Mouse (Mus musculus) bone marrow, adult 2 months (tissue): ENCODE results near the gene Cfp. TPM values are rescaled to one million over a fixed set of nuclear protein-coding genes. Genes with fewer than 3 reads are reported as not detected.
A peak's percentile ranks its signal among the peaks of the same experiment; 100 is the strongest.

Experiments used
- H3K27ac ChIP-seq: fragments of 200-500 bp; 2 replicates; pipeline ENCODE4 v1.5.1; 2012; ENCODE audit warnings: low read depth, mild to moderate bottlenecking, control low read depth, inconsistent platforms, low read length; ENCODE audit not compliant: control insufficient read depth, poor library complexity, insufficient read depth
- H3K4me1 ChIP-seq: fragments of 200-500 bp; 2 replicates; pipeline ENCODE4 v1.6.1; 2011; ENCODE audit warnings: low read length; ENCODE audit not compliant: control insufficient read depth, insufficient read depth
- H3K4me3 ChIP-seq: fragments of 200-500 bp; replicated peaks from 2 replicates; pipeline ENCODE3; 2011; ENCODE audit warnings: mild to moderate bottlenecking, low read depth, low read length, control low read depth; ENCODE audit not compliant: control insufficient read depth
- CTCF ChIP-seq: fragments of 200-500 bp; IDR thresholded peaks from 2 replicates; pipeline ENCODE4 v1.5.1; 2011; ENCODE audit warnings: low read length, control low read depth; ENCODE audit not compliant: control insufficient read depth, insufficient read depth
- POLR2A ChIP-seq: fragments of 200-500 bp; IDR thresholded peaks from 2 replicates; pipeline ENCODE4 v1.6.1; 2011; ENCODE audit warnings: low read depth, mild to moderate bottlenecking, control low read depth, low read length, borderline replicate concordance; ENCODE audit not compliant: control insufficient read depth
- WGBS: fragments of 180-500 bp; shearing (Covaris S2); methylation state at CpG from one replicate; pipeline ENCODE4 v1.1.7; 2018; 5-methylcytosine and 5-hydroxymethylcytosine counted together
- polyA plus RNA-seq: library from polyadenylated mRNA; stranded (reverse); fragments of >200 nt; gene quantifications from 2 replicates; pipeline ENCODE4 v1.2.4, GENCODE M21; 2011; ENCODE audit warnings: low replicate concordance; ENCODE audit not compliant: missing spikeins, insufficient read depth, insufficient read length

Gene Cfp
- 64.4 and 170 TPM in 2 replicates for polyA plus RNA-seq

DNA sequence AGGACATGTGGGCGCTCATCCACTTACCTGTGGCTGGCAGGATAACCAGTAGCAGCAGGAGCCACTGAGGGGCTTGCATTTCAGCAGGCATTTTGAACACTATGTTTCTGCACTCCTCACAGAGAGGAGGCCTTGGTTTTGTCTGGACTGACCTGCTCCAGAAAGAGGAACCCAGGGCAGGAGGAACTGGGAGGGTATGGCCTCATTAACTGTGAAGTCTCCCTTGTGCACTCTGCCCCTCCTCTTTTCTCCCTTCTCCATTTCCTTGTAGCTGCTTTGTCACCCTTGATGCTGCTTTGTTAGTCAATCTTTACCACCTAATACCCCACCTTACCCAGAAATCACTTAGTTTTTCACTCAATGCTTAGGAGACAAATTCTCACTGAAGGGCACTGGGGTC lies at the start of gene Cfp:
Cfp (minus strand) TSS at position 192 of the 400 bp plus-strand sequence.
- Histone ChIP-seq H3K4me1 (no peaks in the 10 kb centered on the region; the same call in 1 of the 2 replicates), H3K4me3 (peak within 1 kb of the TSS; percentile 75), H3K27ac (peak within 1 kb of the TSS; percentile 85)
- no peak for TF ChIP-seq POLR2A
- TF ChIP-seq CTCF, result no peak
- 26% methylated on average over 1 of the region's 1 CpGs for WGBS

DNA sequence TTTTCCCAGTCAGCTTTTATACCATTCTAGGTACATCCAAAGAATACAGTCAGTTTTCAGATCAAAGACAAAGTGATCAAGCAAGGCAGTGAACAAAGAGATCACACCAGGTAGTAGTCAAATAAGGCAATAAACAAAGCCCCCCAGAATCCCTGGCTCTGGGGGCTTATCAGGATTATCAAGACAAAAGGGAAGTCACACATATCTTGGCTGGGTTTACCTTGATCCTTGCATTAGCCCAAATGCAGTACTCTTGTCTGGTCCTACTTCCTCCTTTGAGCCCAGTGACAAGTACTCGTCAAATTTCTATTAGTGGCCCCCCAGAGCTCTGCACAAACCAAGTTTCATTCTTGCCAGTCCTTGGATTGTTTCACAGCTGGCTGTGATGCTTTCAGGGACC lies 49.5 kb upstream of the Cfp start:
- WGBS, result 48% methylated on average over 1 of the region's 1 CpGs
- TF ChIP-seq POLR2A, result no peak
- TF ChIP-seq CTCF, result no peak

GRCm38 (mm10) chrX:20961477-20962378 lies 30.4 kb upstream of the Cfp start, which contains the start of gene Uxt:
Gene Uxt, minus strand, starts transcription at chrX:20962017.
- H3K4me3 ChIP-seq, result peak within 1 kb of the TSS; percentile 66
- WGBS, result 13% methylated on average over 57 of the region's 57 CpGs
- H3K27ac ChIP-seq, result peak within 1 kb of the TSS; percentile 65
- no peaks in the 10 kb centered on the region; the same call in 1 of the 2 replicates for H3K4me1 ChIP-seq
- TF ChIP-seq POLR2A (no peak), CTCF (no peak)

More for the DNA sequence above, 49.5 kb upstream of the Cfp start:
- Histone ChIP-seq H3K4me3 (no peak overlapping the region), H3K4me1 (no peaks in the 10 kb centered on the region), H3K27ac (no peak overlapping the region)

GRCm38 (mm10) chrX:20950191-20950880 lies 19.0 kb upstream of the Cfp start, which contains the start of gene Elk1:
Gene Elk1, minus strand, starts transcription at chrX:20950608.
- H3K4me1 ChIP-seq, result no peaks in the 10 kb centered on the region
- WGBS, result 12% methylated on average over 30 of the region's 30 CpGs
- no peak for TF ChIP-seq CTCF
- no peak for TF ChIP-seq POLR2A
- peak within 1 kb of the TSS; percentile 62 for H3K4me3 ChIP-seq
- no peak within 1 kb of the TSS for H3K27ac ChIP-seq

DNA sequence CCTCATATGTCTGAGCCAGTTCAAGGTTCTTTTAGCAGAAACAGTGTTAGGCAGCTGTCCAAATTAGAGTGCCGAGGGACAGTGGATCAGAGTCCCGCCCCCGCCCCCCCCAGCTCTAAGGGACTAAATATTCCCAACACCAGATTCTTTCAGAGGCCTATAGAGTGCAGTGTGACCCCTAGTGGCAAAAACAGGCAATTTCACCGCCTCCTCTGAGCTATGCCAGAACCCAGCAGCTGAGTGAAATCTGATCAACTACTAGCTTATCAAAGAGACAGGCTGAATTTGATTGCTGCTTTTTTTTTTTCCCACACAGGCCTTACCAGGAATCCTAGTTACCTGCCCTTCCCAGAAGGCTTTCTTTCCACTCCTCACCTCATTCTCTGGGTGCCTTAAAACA lies 14.7 kb upstream of the Cfp start:
- Histone ChIP-seq H3K4me1 (no peaks in the 10 kb centered on the region), H3K27ac (no peak overlapping the region), H3K4me3 (no peak overlapping the region)
- TF ChIP-seq POLR2A (no peak), CTCF (peak; percentile 33; the same call in 1 of the 2 replicates)
- WGBS, result 6% methylated on average over 4 of the region's 4 CpGs

DNA sequence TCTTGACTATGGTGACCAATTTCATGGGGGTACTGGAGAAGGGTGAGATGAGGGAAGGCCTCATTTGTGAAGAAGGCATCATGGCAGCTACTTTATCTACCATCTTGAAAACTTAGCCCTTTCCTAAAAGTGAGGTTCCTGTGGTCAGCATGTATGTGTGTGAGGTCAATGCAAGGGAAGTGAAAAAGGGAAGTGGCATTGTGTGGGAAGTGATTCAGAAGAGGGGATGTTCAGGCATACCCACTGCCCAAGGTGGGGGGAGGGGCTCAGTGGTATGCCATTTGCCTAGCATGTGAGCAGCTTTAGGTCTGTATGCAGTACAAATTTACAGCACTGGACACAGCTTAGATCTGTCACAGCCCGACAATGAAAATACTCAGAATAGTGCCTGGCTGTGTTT lies 608 bp upstream of the Cfp start:
- Histone ChIP-seq H3K4me3 (no peak overlapping the region), H3K27ac (no peak overlapping the region; the same call in 1 of the 2 replicates), H3K4me1 (no peaks in the 10 kb centered on the region; the same call in 1 of the 2 replicates)
- WGBS, result 24% methylated on average over 1 of the region's 1 CpGs
- TF ChIP-seq POLR2A (no peak), CTCF (no peak)

DNA sequence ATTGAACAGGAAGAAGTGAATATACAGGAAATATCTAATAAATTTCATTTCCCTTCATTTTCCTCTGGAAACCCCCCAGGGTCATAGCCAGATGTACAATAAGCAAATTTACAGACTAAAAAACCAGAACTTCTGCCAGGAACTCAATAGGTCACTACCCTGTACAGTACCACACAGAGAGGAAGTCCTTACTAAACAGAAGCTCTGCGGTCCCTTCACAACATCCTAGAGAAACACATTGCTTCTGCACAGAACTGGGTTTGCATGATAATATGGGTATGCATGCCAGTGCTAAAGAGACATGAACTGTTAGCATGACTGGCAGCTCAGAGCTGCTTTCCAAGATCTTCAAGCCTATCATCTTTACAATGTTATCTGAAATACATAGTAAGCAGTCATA lies 1.5 kb downstream of the Cfp start:
- TF ChIP-seq POLR2A (no peak), CTCF (no peak)
- no peaks in the 10 kb centered on the region; the same call in 1 of the 2 replicates for H3K4me1 ChIP-seq
- WGBS, result 18% methylated on average over 1 of the region's 1 CpGs
- H3K27ac ChIP-seq, result no peak overlapping the region
- H3K4me3 ChIP-seq, result no peak overlapping the region

DNA sequence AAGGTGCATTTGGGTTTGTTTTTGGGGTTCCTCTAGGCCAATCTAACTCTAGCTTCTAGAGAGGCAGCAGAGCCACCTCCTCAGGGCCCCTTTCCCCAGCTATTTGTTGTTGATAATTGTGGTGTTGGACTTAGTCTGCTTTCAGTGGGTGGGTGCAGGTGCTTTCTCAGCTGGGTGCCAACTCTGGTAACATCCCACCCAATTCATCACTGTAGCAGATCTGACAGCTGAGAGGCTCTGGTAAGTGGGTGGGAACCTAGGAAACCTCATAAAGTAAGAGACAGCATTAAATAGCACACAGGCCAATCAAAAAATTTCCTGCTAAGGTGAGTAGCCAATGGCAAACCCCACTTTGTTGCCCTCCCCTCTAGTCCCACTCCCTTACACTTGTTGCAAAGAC lies 6.4 kb downstream of the Cfp start:
- Histone ChIP-seq H3K27ac (no peak overlapping the region), H3K4me3 (no peak overlapping the region), H3K4me1 (no peaks in the 10 kb centered on the region; the same call in 1 of the 2 replicates)
- no peak for TF ChIP-seq POLR2A
- TF ChIP-seq CTCF, result no peak
